In the genomic region with DNA sequence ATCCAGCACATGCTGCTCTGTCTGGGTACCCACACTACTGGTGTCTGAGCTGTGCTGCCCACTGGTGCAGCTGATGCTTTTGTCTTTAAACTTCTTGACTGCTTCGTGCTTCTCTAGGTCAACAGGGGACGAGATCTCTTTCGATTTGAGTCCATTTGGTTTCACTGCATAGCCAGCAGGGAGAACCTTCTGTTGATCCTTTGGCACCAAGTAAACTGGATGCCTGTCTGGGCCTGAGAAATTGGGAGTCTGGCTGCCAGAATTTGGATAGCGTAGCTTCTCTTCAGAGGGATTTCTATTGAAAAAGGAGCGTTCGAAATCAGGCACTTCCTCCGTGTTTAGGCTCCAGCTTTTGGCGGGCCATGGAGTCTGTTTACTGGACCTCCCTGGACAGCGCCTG, we compare ENCODE assay signal across 21 mouse cellular contexts. TPM values are rescaled to one million over a fixed set of nuclear protein-coding genes. Genes with fewer than 3 reads are reported as not detected.
DNase-seq lines count a peak whose midpoint lies in the region; TF ChIP-seq lines count a peak whose summit lies in the region.
"Had no signal": no experiment of that assay in that cellular context is flagged by ENCODE, and none has a peak within 500 bp of the region (broad histone marks: within the 10 kb centered on the region; RNA-seq: fewer than 3 reads in every experiment).

No protein-coding gene starts in this region.

- peak overlapping the region in 1 of 3 experiments; percentile 36 for H3K4me3 ChIP-seq in CH12.LX (replicated peaks in 1 of 3; ENCODE audit: low read depth in 2 of 3, low read length in 2 of 3, poor library complexity in 1 of 3)
- peak overlapping the region; percentile 31 for H3K4me3 ChIP-seq in cerebellum, adult 2 months (replicated peaks; ENCODE audit: insufficient read depth, low read depth, low read length)
- no peak overlapping the region for H3K4me3 ChIP-seq in embryonic facial prominence, embryonic 10.5 days
- H3K4me3 ChIP-seq: forebrain, embryonic 13.5 days; gastrocnemius, adult 2 months; heart, embryonic 13.5 days; hindbrain, embryonic 15.5 days; kidney, embryonic 15.5 days had no signal

- in situ Hi-C loops in CH12.LX (cut with MboI; ENCODE audit: low pct_ligation_motif_present, low pct_unique_long_range_greater_than_20kb, low sequenced_read_pairs) = no loop called here

- TF ChIP-seq CTCF in CH12.LX (conservative IDR thresholded peaks at IDR 0.05 in 1 of 2, IDR thresholded peaks at IDR 0.05 in 1 of 2; ENCODE audit: low read depth in 2 of 2, low read length in 2 of 2) = no peak
- TF ChIP-seq CTCF in cerebellum, adult 2 months (IDR thresholded peaks at IDR 0.05; ENCODE audit: borderline replicate concordance, insufficient read depth, low read depth, low read length) = no peak

- WGBS in cerebellum, adult 2 months = 20% methylated on average over 9 of the region's 9 CpGs
- WGBS in embryonic facial prominence, embryonic 10.5 days = 93% methylated on average over 9 of the region's 9 CpGs

- H3K4me2 ChIP-seq in CH12.LX (ENCODE audit: insufficient read depth, low read depth, poor library complexity, severe bottlenecking) = peak overlapping the region; percentile 10
- H3K4me2 ChIP-seq: forebrain, embryonic 13.5 days; heart, embryonic 13.5 days; hindbrain, embryonic 15.5 days; kidney, embryonic 15.5 days had no signal

- dilution Hi-C loops in CH12.LX (cut with MboI; ENCODE audit: extremely low pct_ligation_motif_present, extremely low pct_unique_long_range_greater_than_20kb, low sequenced_read_pairs) = no loop called here

- H3K9me3 ChIP-seq in CH12.LX (replicated peaks; ENCODE audit: low read length) = no peaks in the 10 kb centered on the region
- no peaks in the 10 kb centered on the region for H3K9me3 ChIP-seq in embryonic facial prominence, embryonic 10.5 days
- H3K9me3 ChIP-seq: forebrain, embryonic 13.5 days; heart, embryonic 13.5 days; hindbrain, embryonic 15.5 days; kidney, embryonic 15.5 days had no signal

- H3K9ac ChIP-seq in CH12.LX (ENCODE audit: insufficient read depth, low read depth) = no peak overlapping the region
- H3K9ac ChIP-seq: forebrain, embryonic 13.5 days; forebrain, postnatal 0 days; heart, embryonic 13.5 days; hindbrain, embryonic 15.5 days; kidney, embryonic 15.5 days had no signal

- TF ChIP-seq POLR2A in CH12.LX (IDR thresholded peaks at IDR 0.05; ENCODE audit: low read depth, low read length) = no peak
- no peak for TF ChIP-seq POLR2A in cerebellum, adult 2 months (IDR thresholded peaks at IDR 0.05; ENCODE audit: borderline replicate concordance, insufficient read depth, low read length)

- TF ChIP-seq EP300 in CH12.LX (IDR thresholded peaks at IDR 0.05; ENCODE audit: low read length) = no peak

- no peaks in the 10 kb centered on the region for H3K4me1 ChIP-seq in CH12.LX (ENCODE audit: control insufficient read depth in 1 of 2, insufficient read depth in 2 of 2)
- H3K4me1 ChIP-seq in cerebellum, adult 2 months (ENCODE audit: control insufficient read depth, insufficient read depth, low read length) = peaks cover 20% of the 10 kb centered on the region
- no peaks in the 10 kb centered on the region for H3K4me1 ChIP-seq in embryonic facial prominence, embryonic 10.5 days
- H3K4me1 ChIP-seq: forebrain, embryonic 13.5 days; heart, embryonic 13.5 days; kidney, embryonic 15.5 days had no signal

- no peaks in the 10 kb centered on the region for H3K79me2 ChIP-seq in CH12.LX (replicated peaks; ENCODE audit: control insufficient read depth, extremely low read depth, insufficient read depth, poor library complexity, severe bottlenecking)

- H3K27me3 ChIP-seq in CH12.LX (replicated peaks) = no peaks in the 10 kb centered on the region
- no peaks in the 10 kb centered on the region for H3K27me3 ChIP-seq in cerebellum, adult 2 months (ENCODE audit: control insufficient read depth, insufficient read depth, low read length)
- H3K27me3 ChIP-seq in embryonic facial prominence, embryonic 10.5 days (replicated peaks; ENCODE audit: low read depth, poor library complexity, severe bottlenecking) = no peaks in the 10 kb centered on the region
- H3K27me3 ChIP-seq: forebrain, embryonic 13.5 days; heart, embryonic 13.5 days; hindbrain, embryonic 15.5 days; kidney, embryonic 15.5 days had no signal

- no peak overlapping the region for H3K27ac ChIP-seq in CH12.LX (ENCODE audit: insufficient read depth, low read depth)
- no peak overlapping the region for H3K27ac ChIP-seq in cerebellum, adult 2 months (ENCODE audit: insufficient read depth, low read length)
- no peak overlapping the region for H3K27ac ChIP-seq in embryonic facial prominence, embryonic 10.5 days (replicated peaks)
- H3K27ac ChIP-seq: forebrain, embryonic 13.5 days; gastrocnemius, adult 2 months; heart, embryonic 13.5 days; hindbrain, embryonic 15.5 days; kidney, embryonic 15.5 days had no signal

- no peak for TF ChIP-seq RAD21 in CH12.LX (IDR thresholded peaks at IDR 0.05; ENCODE audit: low read depth, low read length)

- no peak for DNase-seq in CH12.LX (ENCODE audit: extremely low read depth)
- DNase-seq in brain, adult 2 months (ENCODE audit: low read depth, low spot score) = peak; percentile 78
- DNase-seq in cerebellum, adult 2 months = peak; percentile 49 to 71
- DNase-seq in cerebellum, postnatal 10 days = peak; percentile 54 to 57
- DNase-seq in layer of hippocampus, adult 18-20 months (ENCODE audit: low spot score in 2 of 2) = no peak
- no peak for DNase-seq in embryonic facial prominence, embryonic 10.5 days (ENCODE audit: low spot score)
- DNase-seq in retina, embryonic 14.5 days (ENCODE audit: low spot score) = no peak
- DNase-seq: adrenal gland, postnatal 10 days; forebrain, postnatal 0 days; gastrocnemius, adult 2 months; gastrocnemius, postnatal 25 days; heart, adult 11 months; heart, postnatal 36 days; kidney, adult 18-20 months had no signal

- H3K36me3 ChIP-seq in CH12.LX (replicated peaks in 1 of 2; ENCODE audit: control insufficient read depth in 1 of 2, insufficient read depth in 1 of 2, low read length in 1 of 2) = no peaks in the 10 kb centered on the region
- H3K36me3 ChIP-seq in embryonic facial prominence, embryonic 10.5 days (replicated peaks) = no peaks in the 10 kb centered on the region
- H3K36me3 ChIP-seq: G1E; heart, embryonic 13.5 days; hindbrain, embryonic 15.5 days; kidney, embryonic 15.5 days had no signal

TF ChIP-seq in CH12.LX, 34 proteins besides CTCF, POLR2A, EP300 and RAD21:
- TF ChIP-seq SMC3 (IDR thresholded peaks at IDR 0.05; ENCODE audit: low read depth, low read length) = no peak

RNA-seq across cellular contexts. Expression of a gene that starts 21.0 kb away (rescaled TPM):
- total RNA-seq in CH12.LX (2012; rRNA removed) (0.13 and 0.25 TPM in 2 replicates), CH12.LX (2014; rRNA removed) (not detected in 2 replicates)
- polyA plus RNA-seq in CH12.LX (2012; ENCODE audit: insufficient read length, low read depth) = 0.03 TPM in 1 of 2 replicates, not detected in the other
- 3.5 and 3.9 TPM in 2 replicates for polyA plus RNA-seq in cerebellum, adult 2 months (2012; rRNA removed)
- 1 to 10 TPM; 3.4 to 4.6 TPM for total RNA-seq in layer of hippocampus, adult 18-20 months (2021)
- polyA plus RNA-seq in embryonic facial prominence, embryonic 10.5 days (2016; fragmentation: Nextera tagmentation; extraction: Ambion mirVana) = 0.07 and 0.20 TPM in 2 replicates
- total RNA-seq: gastrocnemius, postnatal 25 days had no signal
- polyA plus RNA-seq: G1E; heart, postnatal 0 days; inflammation-experienced regulatory T-cells, adult 6 months had no signal

Comparison
In these comparisons a context has a peak if more than half of its experiments do, and no peak if none do; other contexts are left out.
1. DNase-seq: peak in brain, adult 2 months (single experiment), cerebellum, adult 2 months (2 of 2) and cerebellum, postnatal 10 days (2 of 2); none in CH12.LX (single experiment), layer of hippocampus, adult 18-20 months (0 of 2), embryonic facial prominence, embryonic 10.5 days (single experiment) and retina, embryonic 14.5 days (single experiment).